Mouse (Mus musculus) neural tube, embryonic 12.5 days (tissue): ENCODE measurements around the gene Slc25a5. TPM values are rescaled to one million over a fixed set of nuclear protein-coding genes. Genes with fewer than 3 reads are reported as not detected.

Experiments
- ATAC-seq: fragments of 200-750 bp; cut with Nextera tagmentation; 2 replicates; pipeline ENCODE4 v1.8.0; 2017; ENCODE audit warnings: low read depth, mild to moderate bottlenecking, moderate TSS enrichment, moderate library complexity; ENCODE audit not compliant: low FRiP score
- H3K27ac ChIP-seq: fragments of 300-500 bp; sonication (generic); 2 replicates; pipeline ENCODE4 v1.5.1; 2016
- H3K27me3 ChIP-seq: fragments of 300-500 bp; sonication (generic); replicated peaks from 2 replicates; pipeline ENCODE4 v1.6.1; 2016; ENCODE audit warnings: mild to moderate bottlenecking
- H3K36me3 ChIP-seq: fragments of 300-500 bp; sonication (generic); 2 replicates; pipeline ENCODE4 v1.6.1; 2016; ENCODE audit warnings: mild to moderate bottlenecking
- H3K4me1 ChIP-seq: fragments of 300-500 bp; sonication (generic); 2 replicates; pipeline ENCODE4 v1.6.1; 2016
- H3K4me2 ChIP-seq: fragments of 300-500 bp; sonication (generic); replicated peaks from 2 replicates; pipeline ENCODE4 v1.6.1; 2016; ENCODE audit warnings: mild to moderate bottlenecking
- H3K4me3 ChIP-seq: fragments of 300-500 bp; sonication (generic); 2 replicates; pipeline ENCODE4 v1.5.1; 2016
- H3K9ac ChIP-seq: fragments of 300-500 bp; sonication (generic); 2 replicates; pipeline ENCODE4 v1.6.1; 2016; ENCODE audit warnings: mild to moderate bottlenecking
- H3K9me3 ChIP-seq: fragments of 300-500 bp; sonication (generic); 2 replicates; pipeline ENCODE4 v1.6.1; 2016; ENCODE audit warnings: mild to moderate bottlenecking
- WGBS: fragments of 180-500 bp; shearing (Covaris S2); methylation state at CpG from one replicate; pipeline ENCODE4 v1.1.7; 2016; 5-methylcytosine and 5-hydroxymethylcytosine counted together
- polyA plus RNA-seq: library from polyadenylated mRNA; unstranded; fragments of >200 nt; fragmentation: Nextera tagmentation; extraction: Ambion mirVana; gene quantifications from 2 replicates; pipeline ENCODE4 v1.2.1, GENCODE M21; 2016

Slc25a5 gene
- polyA plus RNA-seq, 1 experiment from 2014 or later = 624 TPM

DNA sequence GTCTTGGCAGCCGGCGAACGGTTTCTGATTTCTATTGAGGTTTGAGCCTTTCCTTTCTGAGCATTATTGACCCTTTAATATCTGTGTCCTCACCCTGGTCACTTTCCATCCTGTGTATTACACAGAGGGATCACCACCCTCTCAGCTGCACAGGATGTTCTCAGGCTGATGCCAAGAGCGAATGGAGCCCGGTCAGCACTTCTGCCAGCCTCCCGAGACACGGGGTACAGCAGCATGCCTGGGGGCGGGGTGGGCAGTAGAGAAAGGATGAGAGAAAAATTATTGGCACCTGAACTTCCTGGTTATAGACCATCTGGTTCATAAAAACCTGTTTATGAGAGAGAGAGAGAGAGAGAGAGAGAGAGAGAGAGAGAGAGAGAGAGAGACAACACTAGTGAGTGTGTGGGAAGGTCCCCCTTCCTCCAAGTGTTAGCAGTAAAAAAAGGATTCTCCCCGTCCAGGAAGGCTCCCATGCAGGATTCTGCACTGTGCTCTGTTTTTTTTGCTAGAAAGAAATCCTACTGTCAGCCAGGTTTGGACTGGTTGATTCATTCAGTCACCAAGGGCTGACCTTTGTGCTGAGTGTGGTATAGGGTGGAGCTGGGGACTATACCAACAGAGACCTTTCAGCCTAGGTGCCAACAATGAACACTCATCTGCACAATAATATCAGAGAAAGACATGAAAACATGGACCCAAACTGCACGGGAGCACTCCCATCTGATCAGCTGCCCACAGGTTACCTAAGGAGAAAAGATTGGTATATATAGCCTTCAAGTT is 28.7 kb downstream of the Slc25a5 start:
- no peak overlapping the region for H3K27ac ChIP-seq
- no peak overlapping the region for H3K9ac ChIP-seq
- no peak overlapping the region for H3K4me3 ChIP-seq
- 82% methylated on average over 10 of the region's 10 CpGs for WGBS
- no peaks in the 10 kb centered on the region for H3K9me3 ChIP-seq
- no peaks in the 10 kb centered on the region for H3K4me1 ChIP-seq
- no peak for ATAC-seq
- H3K36me3 ChIP-seq = no peaks in the 10 kb centered on the region
- no peak overlapping the region for H3K4me2 ChIP-seq
- H3K27me3 ChIP-seq = no peaks in the 10 kb centered on the region

DNA sequence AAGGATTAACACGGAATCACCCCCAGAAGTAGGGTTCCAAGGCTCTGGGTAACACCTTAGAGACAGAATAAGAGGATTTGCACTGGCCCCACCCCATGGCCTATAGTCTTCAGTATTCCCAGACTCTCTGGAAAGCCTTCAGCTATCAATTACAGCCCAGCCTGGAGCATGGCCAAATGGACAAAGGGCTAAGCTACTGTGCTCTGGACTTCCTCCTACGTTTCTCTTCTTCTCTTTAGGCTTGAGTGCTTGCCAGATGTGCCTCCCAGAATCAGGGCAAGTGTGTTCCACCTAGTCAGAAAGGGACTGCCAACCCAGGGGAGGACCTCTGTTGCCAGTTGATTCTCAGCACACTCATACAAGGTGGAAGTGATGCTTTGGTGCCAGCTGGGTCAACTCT is 29.6 kb downstream of the Slc25a5 start:
- no peak overlapping the region for H3K27ac ChIP-seq
- 75% methylated on average over 2 of the region's 2 CpGs for whole genome bisulfite sequencing
- no peak for ATAC-seq
- H3K4me3 ChIP-seq = no peak overlapping the region
- H3K4me2 ChIP-seq = no peak overlapping the region
- no peaks in the 10 kb centered on the region for H3K36me3 ChIP-seq
- H3K4me1 ChIP-seq = no peaks in the 10 kb centered on the region
- H3K9me3 ChIP-seq = no peaks in the 10 kb centered on the region
- no peaks in the 10 kb centered on the region for H3K27me3 ChIP-seq
- no peak overlapping the region for H3K9ac ChIP-seq

- Histone ChIP-seq H3K27ac (no peak overlapping the region), H3K4me2 (no peak overlapping the region), H3K27me3 (no peaks in the 10 kb centered on the region), H3K4me1 (no peaks in the 10 kb centered on the region), H3K9me3 (no peaks in the 10 kb centered on the region), H3K9ac (no peak overlapping the region), H3K36me3 (no peaks in the 10 kb centered on the region), H3K4me3 (no peak overlapping the region)
- WGBS = 95% methylated on average over 3 of the region's 5 CpGs
- ATAC-seq = no peak
These were observed 31.4 kb downstream of the Slc25a5 start for GRCm38 (mm10) chrX:36826873-36827272.

- 45% methylated on average over 5 of the region's 5 CpGs for WGBS
- H3K36me3 ChIP-seq = no peaks in the 10 kb centered on the region
- no peak for ATAC-seq
These were observed 34.8 kb downstream of the Slc25a5 start for GRCm38 (mm10) chrX:36830271-36830670.

GRCm38 (mm10) chrX:36831632-36832031 is 36.2 kb downstream of the Slc25a5 start:
- H3K4me3 ChIP-seq = no peak overlapping the region
- WGBS = 77% methylated on average over 4 of the region's 4 CpGs
- H3K4me1 ChIP-seq = no peaks in the 10 kb centered on the region

More at GRCm38 (mm10) chrX:36830271-36830670, 34.8 kb downstream of the Slc25a5 start:
- no peak overlapping the region for H3K9ac ChIP-seq
- H3K4me2 ChIP-seq = no peak overlapping the region
- no peak overlapping the region for H3K4me3 ChIP-seq
- H3K27me3 ChIP-seq = no peaks in the 10 kb centered on the region
- H3K4me1 ChIP-seq = no peaks in the 10 kb centered on the region
- H3K9me3 ChIP-seq = no peaks in the 10 kb centered on the region
- H3K27ac ChIP-seq = no peak overlapping the region

GRCm38 (mm10) chrX:36833397-36834084 is 38.1 kb downstream of the Slc25a5 start:
- Histone ChIP-seq H3K4me3 (no peak overlapping the region), H3K27me3 (no peaks in the 10 kb centered on the region), H3K9ac (peak overlapping the region; percentile 17; the same call in 1 of the 2 replicates), H3K4me1 (no peaks in the 10 kb centered on the region), H3K4me2 (peak overlapping the region; percentile 48), H3K36me3 (no peaks in the 10 kb centered on the region), H3K9me3 (no peaks in the 10 kb centered on the region), H3K27ac (no peak overlapping the region)
- 24% methylated on average over 19 of the region's 19 CpGs for WGBS
- ATAC-seq = peak; percentile 71

More at GRCm38 (mm10) chrX:36831632-36832031, 36.2 kb downstream of the Slc25a5 start:
- Histone ChIP-seq H3K4me2 (no peak overlapping the region), H3K36me3 (no peaks in the 10 kb centered on the region), H3K27ac (no peak overlapping the region), H3K9ac (no peak overlapping the region), H3K27me3 (no peaks in the 10 kb centered on the region), H3K9me3 (no peaks in the 10 kb centered on the region)
- no peak for ATAC-seq

- Histone ChIP-seq H3K27me3 (no peaks in the 10 kb centered on the region), H3K4me2 (no peak overlapping the region), H3K4me3 (no peak overlapping the region), H3K27ac (no peak overlapping the region), H3K36me3 (no peaks in the 10 kb centered on the region), H3K4me1 (no peaks in the 10 kb centered on the region), H3K9ac (no peak overlapping the region), H3K9me3 (no peaks in the 10 kb centered on the region)
- ATAC-seq = no peak
- WGBS = 62% methylated on average over 6 of the region's 6 CpGs
These were observed 41.7 kb downstream of the Slc25a5 start for GRCm38 (mm10) chrX:36837069-36837676.

DNA sequence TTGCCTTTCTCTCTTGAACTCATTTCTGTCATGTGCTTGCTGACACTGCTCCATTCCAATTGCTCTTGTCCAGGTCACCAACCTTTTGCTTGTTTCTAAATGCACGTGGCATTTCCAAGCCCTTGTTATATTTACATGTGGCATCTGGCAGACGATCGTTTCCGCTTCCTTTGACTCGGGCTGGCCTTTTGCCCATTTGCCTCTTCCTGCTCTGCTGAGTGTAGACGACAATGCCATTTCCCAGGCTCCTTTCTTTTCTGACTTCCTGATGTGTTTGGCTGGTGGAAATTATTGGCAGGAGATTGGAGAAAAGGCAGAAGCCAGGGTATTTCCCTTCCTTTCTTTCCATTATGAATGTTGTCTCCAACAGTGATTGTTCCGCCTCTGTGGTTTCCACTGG is 43.9 kb downstream of the Slc25a5 start:
- no peaks in the 10 kb centered on the region for H3K27me3 ChIP-seq
- no peaks in the 10 kb centered on the region for H3K9me3 ChIP-seq
- no peak overlapping the region for H3K4me2 ChIP-seq
- no peaks in the 10 kb centered on the region for H3K36me3 ChIP-seq
- WGBS = 81% methylated on average over 7 of the region's 7 CpGs
- H3K4me1 ChIP-seq = no peaks in the 10 kb centered on the region
- no peak for ATAC-seq
- no peak overlapping the region for H3K4me3 ChIP-seq
- no peak overlapping the region for H3K27ac ChIP-seq
- no peak overlapping the region for H3K9ac ChIP-seq

DNA sequence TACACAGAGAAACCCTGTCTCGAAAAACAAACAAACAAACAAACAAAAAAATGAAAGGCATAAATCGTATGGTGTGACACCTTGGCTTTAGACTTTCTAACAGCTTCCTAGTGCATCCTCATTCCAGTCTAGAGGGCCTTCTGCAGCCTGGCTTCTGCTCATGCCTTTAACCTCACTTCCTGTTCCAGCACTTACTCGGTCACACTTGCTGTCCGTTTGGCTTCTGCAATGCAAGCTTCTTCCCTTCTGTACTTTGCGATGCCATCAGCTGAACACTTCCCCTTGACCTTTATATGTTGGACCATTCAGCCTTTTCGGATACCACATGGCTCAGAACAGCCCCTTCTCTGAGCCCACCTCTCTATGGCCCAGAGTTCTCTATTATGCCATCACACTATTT is 46.2 kb downstream of the Slc25a5 start:
- H3K4me1 ChIP-seq = no peaks in the 10 kb centered on the region
- no peak overlapping the region for H3K4me2 ChIP-seq
- H3K9me3 ChIP-seq = no peaks in the 10 kb centered on the region
- no peak for ATAC-seq
- no peaks in the 10 kb centered on the region for H3K36me3 ChIP-seq
- no peak overlapping the region for H3K9ac ChIP-seq
- H3K4me3 ChIP-seq = no peak overlapping the region
- no peak overlapping the region for H3K27ac ChIP-seq
- 90% methylated on average over 6 of the region's 6 CpGs for WGBS
- no peaks in the 10 kb centered on the region for H3K27me3 ChIP-seq

GRCm38 (mm10) chrX:36843346-36843990 is 48.0 kb downstream of the Slc25a5 start:
- Histone ChIP-seq H3K27me3 (no peaks in the 10 kb centered on the region), H3K4me3 (no peak overlapping the region), H3K9me3 (no peaks in the 10 kb centered on the region), H3K27ac (no peak overlapping the region), H3K4me1 (no peaks in the 10 kb centered on the region), H3K4me2 (no peak overlapping the region), H3K36me3 (no peaks in the 10 kb centered on the region), H3K9ac (no peak overlapping the region)
- WGBS = 81% methylated on average over 4 of the region's 4 CpGs
- no peak for ATAC-seq

- Histone ChIP-seq H3K36me3 (no peaks in the 10 kb centered on the region), H3K4me1 (no peaks in the 10 kb centered on the region), H3K4me3 (no peak overlapping the region), H3K9ac (no peak overlapping the region), H3K27me3 (no peaks in the 10 kb centered on the region), H3K9me3 (no peaks in the 10 kb centered on the region), H3K4me2 (no peak overlapping the region), H3K27ac (no peak overlapping the region)
- no peak for ATAC-seq
- WGBS = 72% methylated on average over 1 of the region's 1 CpGs
These were observed 51.7 kb downstream of the Slc25a5 start for GRCm38 (mm10) chrX:36847152-36847551.
